Mouse (Mus musculus) forebrain, embryonic 13.5 days (tissue): ENCODE data around the gene Men1. TPM values are rescaled to one million over a fixed set of nuclear protein-coding genes. Genes with fewer than 3 reads are reported as not detected.

Experiments
- ATAC-seq: fragments of 200-750 bp; cut with Nextera tagmentation; 2 replicates; pipeline ENCODE4 v1.8.0; 2017
- H3K27ac ChIP-seq: fragments of 300-500 bp; sonication (generic); 2 replicates; pipeline ENCODE4 v1.5.1; 2015; ENCODE audit warnings: inconsistent platforms, mild to moderate bottlenecking, moderate library complexity
- H3K27me3 ChIP-seq: fragments of 300-500 bp; sonication (generic); 2 replicates; pipeline ENCODE4 v1.6.1; 2015; ENCODE audit warnings: mild to moderate bottlenecking, inconsistent platforms
- H3K36me3 ChIP-seq: fragments of 300-500 bp; sonication (generic); 2 replicates; pipeline ENCODE4 v1.6.1; 2015; ENCODE audit warnings: mild to moderate bottlenecking, inconsistent platforms; ENCODE audit not compliant: poor library complexity, severe bottlenecking
- H3K4me1 ChIP-seq: fragments of 300-500 bp; sonication (generic); 2 replicates; pipeline ENCODE4 v1.6.1; 2015; ENCODE audit warnings: inconsistent platforms
- H3K4me2 ChIP-seq: fragments of 300-500 bp; sonication (generic); 2 replicates; pipeline ENCODE4 v1.6.1; 2015; ENCODE audit warnings: inconsistent platforms, mild to moderate bottlenecking, moderate library complexity
- H3K4me3 ChIP-seq: fragments of 300-500 bp; sonication (generic); 2 replicates; pipeline ENCODE4 v1.5.1; 2015; ENCODE audit warnings: mild to moderate bottlenecking, inconsistent platforms
- H3K9ac ChIP-seq: fragments of 300-500 bp; sonication (generic); 2 replicates; pipeline ENCODE4 v1.6.1; 2015; ENCODE audit warnings: mild to moderate bottlenecking, inconsistent platforms
- H3K9me3 ChIP-seq: fragments of 300-500 bp; sonication (generic); replicated peaks from 2 replicates; pipeline ENCODE4 v1.6.1; 2016; ENCODE audit warnings: inconsistent platforms
- WGBS: fragments of 180-500 bp; shearing (Covaris S2); methylation state at CpG from one replicate; pipeline ENCODE4 v1.1.7; 2015; 5-methylcytosine and 5-hydroxymethylcytosine counted together
- polyA plus RNA-seq: library from polyadenylated mRNA; unstranded; fragments of >200 nt; fragmentation: Nextera tagmentation; extraction: Ambion mirVana; gene quantifications from 2 replicates; pipeline ENCODE4 v1.2.1, GENCODE M21; 2015

The Men1 gene
- polyA plus RNA-seq, 1 experiment from 2014 or later = 83.8 TPM

- Histone ChIP-seq H3K4me1 (peaks cover 23% of the 10 kb centered on the region), H3K9ac (peak overlapping the region; percentile 41; the same call in 1 of the 2 replicates), H3K27me3 (no peaks in the 10 kb centered on the region), H3K9me3 (no peaks in the 10 kb centered on the region), H3K4me3 (no peak overlapping the region), H3K36me3 (peaks cover 4% of the 10 kb centered on the region), H3K27ac (no peak overlapping the region), H3K4me2 (peak overlapping the region; percentile 43)
- WGBS = 21% methylated on average over 13 of the region's 13 CpGs
- ATAC-seq = no peak
Observed at GRCm38 (mm10) chr19:6331719-6332516, 2.9 kb upstream of the Men1 start.

GRCm38 (mm10) chr19:6333761-6334595 is 801 bp upstream of the Men1 start:
- peak overlapping the region; percentile 78 for H3K4me3 ChIP-seq
- H3K4me1 ChIP-seq = peaks cover 35% of the 10 kb centered on the region
- H3K36me3 ChIP-seq = peaks cover 25% of the 10 kb centered on the region
- no peaks in the 10 kb centered on the region for H3K27me3 ChIP-seq
- H3K9ac ChIP-seq = peak overlapping the region; percentile 89; the same call in 1 of the 2 replicates
- H3K4me2 ChIP-seq = peak overlapping the region; percentile 95
- WGBS = 58% methylated on average over 9 of the region's 9 CpGs
- no peaks in the 10 kb centered on the region for H3K9me3 ChIP-seq
- peak overlapping the region; percentile 61 for H3K27ac ChIP-seq
- no peak for ATAC-seq

GRCm38 (mm10) chr19:6335458-6335827 is 664 bp downstream of the Men1 start:
- Histone ChIP-seq H3K4me2 (peak overlapping the region; percentile 95), H3K27ac (peak overlapping the region; percentile 52), H3K9me3 (no peaks in the 10 kb centered on the region), H3K27me3 (no peaks in the 10 kb centered on the region), H3K4me3 (peak overlapping the region; percentile 78), H3K36me3 (peaks cover 39% of the 10 kb centered on the region), H3K9ac (peak overlapping the region; percentile 89), H3K4me1 (peaks cover 37% of the 10 kb centered on the region)
- WGBS = under 1% methylated on average over 24 of the region's 25 CpGs
- no peak; the same call in 1 of the 2 replicates for ATAC-seq

GRCm38 (mm10) chr19:6336920-6337319 is 2.1 kb downstream of the Men1 start:
- Histone ChIP-seq H3K27ac (no peak overlapping the region), H3K27me3 (no peaks in the 10 kb centered on the region), H3K4me1 (peaks cover 49% of the 10 kb centered on the region), H3K9me3 (no peaks in the 10 kb centered on the region), H3K4me2 (peak overlapping the region; percentile 95), H3K4me3 (peak overlapping the region; percentile 78; the same call in 1 of the 2 replicates), H3K9ac (peak overlapping the region; percentile 89), H3K36me3 (peaks cover 39% of the 10 kb centered on the region)
- ATAC-seq = no peak
- WGBS = 93% methylated on average over 10 of the region's 10 CpGs

- peaks cover 48% of the 10 kb centered on the region for H3K4me1 ChIP-seq
- H3K27ac ChIP-seq = no peak overlapping the region
- peaks cover 43% of the 10 kb centered on the region for H3K36me3 ChIP-seq
- H3K9ac ChIP-seq = no peak overlapping the region
- ATAC-seq = no peak
- no peak overlapping the region for H3K4me2 ChIP-seq
- no peak overlapping the region for H3K4me3 ChIP-seq
- no peaks in the 10 kb centered on the region for H3K27me3 ChIP-seq
- H3K9me3 ChIP-seq = no peaks in the 10 kb centered on the region
- WGBS = 93% methylated on average over 7 of the region's 7 CpGs
Observed at GRCm38 (mm10) chr19:6338171-6338570, 3.4 kb downstream of the Men1 start.

- peaks cover 46% of the 10 kb centered on the region for H3K36me3 ChIP-seq
- peaks cover 48% of the 10 kb centered on the region for H3K4me1 ChIP-seq
- H3K9me3 ChIP-seq = no peaks in the 10 kb centered on the region
- no peak for ATAC-seq
- H3K9ac ChIP-seq = no peak overlapping the region
- no peak overlapping the region for H3K4me2 ChIP-seq
- H3K4me3 ChIP-seq = no peak overlapping the region
- H3K27ac ChIP-seq = no peak overlapping the region
- 90% methylated on average over 11 of the region's 11 CpGs for WGBS
- H3K27me3 ChIP-seq = no peaks in the 10 kb centered on the region
Observed at GRCm38 (mm10) chr19:6338716-6339115, 3.9 kb downstream of the Men1 start.

GRCm38 (mm10) chr19:6339191-6339590 is 4.4 kb downstream of the Men1 start:
- WGBS = 96% methylated on average over 6 of the region's 6 CpGs
- peaks cover 46% of the 10 kb centered on the region for H3K4me1 ChIP-seq
- ATAC-seq = no peak
- H3K9me3 ChIP-seq = no peaks in the 10 kb centered on the region
- no peak overlapping the region for H3K4me3 ChIP-seq
- H3K4me2 ChIP-seq = no peak overlapping the region
- no peaks in the 10 kb centered on the region for H3K27me3 ChIP-seq
- peaks cover 51% of the 10 kb centered on the region for H3K36me3 ChIP-seq
- no peak overlapping the region for H3K27ac ChIP-seq
- H3K9ac ChIP-seq = no peak overlapping the region

- H3K9me3 ChIP-seq = no peaks in the 10 kb centered on the region
- peaks cover 59% of the 10 kb centered on the region for H3K36me3 ChIP-seq
- no peaks in the 10 kb centered on the region for H3K27me3 ChIP-seq
- H3K4me3 ChIP-seq = no peak overlapping the region
- no peak overlapping the region; the same call in 1 of the 2 replicates for H3K4me2 ChIP-seq
- H3K4me1 ChIP-seq = peaks cover 42% of the 10 kb centered on the region
- H3K9ac ChIP-seq = no peak overlapping the region
- ATAC-seq = no peak
- 64% methylated on average over 15 of the region's 15 CpGs for WGBS
- H3K27ac ChIP-seq = no peak overlapping the region
Observed at GRCm38 (mm10) chr19:6339890-6340504, 5.2 kb downstream of the Men1 start.

GRCm38 (mm10) chr19:6340524-6341452 is 6.0 kb downstream of the Men1 start, which contains the start of gene Map4k2:
Gene Map4k2 (plus strand): TSS chr19:6341135.
- no peak within 1 kb of the TSS for H3K27ac ChIP-seq
- peak; percentile 78 for ATAC-seq

GRCm38 (mm10) chr19:6341453-6342077 is 6.8 kb downstream of the Men1 start:
- Histone ChIP-seq H3K4me2 (peak overlapping the region; percentile 86), H3K9ac (peak overlapping the region; percentile 76), H3K9me3 (no peaks in the 10 kb centered on the region), H3K36me3 (peaks cover 74% of the 10 kb centered on the region), H3K27me3 (no peaks in the 10 kb centered on the region), H3K27ac (no peak overlapping the region), H3K4me3 (peak overlapping the region; percentile 59), H3K4me1 (peaks cover 32% of the 10 kb centered on the region)
- 12% methylated on average over 23 of the region's 23 CpGs for WGBS
- no peak; the same call in 1 of the 2 replicates for ATAC-seq

More at GRCm38 (mm10) chr19:6340524-6341452, 6.0 kb downstream of the Men1 start, which contains the start of gene Map4k2:
- H3K9ac ChIP-seq = peak within 1 kb of the TSS; percentile 76
- H3K4me3 ChIP-seq = peak within 1 kb of the TSS; percentile 59
- peak within 1 kb of the TSS; percentile 86 for H3K4me2 ChIP-seq
- no peaks in the 10 kb centered on the region for H3K9me3 ChIP-seq
- H3K4me1 ChIP-seq = peaks cover 39% of the 10 kb centered on the region
- H3K36me3 ChIP-seq = peaks cover 67% of the 10 kb centered on the region
- WGBS = 12% methylated on average over 40 of the region's 72 CpGs
- H3K27me3 ChIP-seq = no peaks in the 10 kb centered on the region
